Mouse (Mus musculus) liver, adult 2 months (tissue): ENCODE data around the gene Nme1. TPM values are rescaled to one million over a fixed set of nuclear protein-coding genes. Genes with fewer than 3 reads are reported as not detected.

ENCODE experiments used
- DNase-seq: peaks from one replicate; pipeline ENCODE4 v3.0.0-alpha.2; 2011; ENCODE audit warnings: low read depth, low spot score; ENCODE audit errors: extremely low read depth
- H3K27ac ChIP-seq: fragments of 200-500 bp; replicated peaks from 2 replicates; pipeline ENCODE4 v1.5.1; 2012; ENCODE audit warnings: low read depth, mild to moderate bottlenecking, control low read depth, inconsistent platforms, low read length; ENCODE audit not compliant: insufficient read depth
- H3K27me3 ChIP-seq: fragments of 200-500 bp; 2 replicates; pipeline ENCODE4 v1.6.1; 2012; ENCODE audit warnings: mild to moderate bottlenecking, moderate library complexity, low read length, inconsistent platforms; ENCODE audit not compliant: control insufficient read depth, insufficient read depth
- H3K36me3 ChIP-seq: fragments of 200-500 bp; 2 replicates; pipeline ENCODE4 v1.6.1; 2012; ENCODE audit warnings: low read length, inconsistent platforms; ENCODE audit not compliant: control insufficient read depth, insufficient read depth
- H3K4me1 ChIP-seq: fragments of 200-500 bp; 2 replicates; pipeline ENCODE4 v1.6.1; 2011; ENCODE audit warnings: low read length; ENCODE audit not compliant: control insufficient read depth, insufficient read depth
- H3K4me3 ChIP-seq: fragments of 200-500 bp; 2 replicates; pipeline ENCODE4 v1.5.1; 2011; ENCODE audit warnings: low read depth, mild to moderate bottlenecking, control low read depth, low read length, moderate library complexity; ENCODE audit not compliant: insufficient read depth
- H3K79me2 ChIP-seq: fragments of 200-500 bp; 2 replicates; pipeline ENCODE4 v1.6.1; 2012; ENCODE audit warnings: inconsistent platforms, mild to moderate bottlenecking, low read length, moderate library complexity; ENCODE audit not compliant: control insufficient read depth, insufficient read depth
- H3K9ac ChIP-seq: fragments of 200-500 bp; 2 replicates; pipeline ENCODE4 v1.6.1; 2012; ENCODE audit warnings: low read depth, mild to moderate bottlenecking, control low read depth, inconsistent platforms, low read length
- CTCF ChIP-seq: fragments of 200-500 bp; IDR thresholded peaks from 2 replicates; pipeline ENCODE4 v1.5.1; 2011; ENCODE audit warnings: low read depth, low read length, control low read depth
- POLR2A ChIP-seq: fragments of 200-500 bp; IDR thresholded peaks from 2 replicates; pipeline ENCODE4 v1.6.1; 2011; ENCODE audit warnings: low read length, control low read depth; ENCODE audit not compliant: insufficient read depth; ENCODE audit errors: extremely low read depth
- WGBS: fragments of 180-500 bp; shearing (Covaris S2); methylation state at CpG from one replicate; pipeline ENCODE4 v1.1.7; 2018; 5-methylcytosine and 5-hydroxymethylcytosine counted together
- polyA plus RNA-seq: library from polyadenylated mRNA; depleted of rRNA; stranded (reverse); fragments of >200 nt; gene quantifications from 2 replicates; pipeline ENCODE4 v1.2.3, GENCODE M21; 2012
- total RNA-seq: library from RNA; depleted of rRNA; stranded (reverse); fragments of >200 nt; gene quantifications from 2 replicates; pipeline ENCODE4 v1.2.3, GENCODE M21; 2014

The Nme1 gene
- total and polyA plus RNA-seq, 2 experiments: 20.7 to 73.7 TPM

DNA sequence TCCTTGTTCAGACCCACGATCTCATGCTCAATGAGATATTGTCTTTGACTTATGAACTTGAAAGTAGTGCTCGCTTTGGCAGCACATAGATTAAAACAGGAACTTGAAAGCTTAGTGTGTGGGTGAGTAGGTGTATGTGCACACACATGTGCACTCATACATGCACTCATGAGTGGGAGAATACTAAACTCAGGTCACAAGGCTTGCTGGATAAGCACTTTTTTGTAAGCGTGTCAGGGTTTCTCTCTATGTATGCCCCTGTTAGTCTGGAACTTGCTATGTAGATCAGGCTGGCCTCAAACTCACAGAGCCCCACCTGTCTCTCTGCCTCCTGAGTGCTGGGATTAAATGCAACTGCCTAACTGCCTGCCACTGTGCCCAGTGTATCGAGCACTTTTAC is 18.7 kb upstream of the Nme1 start:
- Histone ChIP-seq H3K79me2 (no peaks in the 10 kb centered on the region), H3K9ac (no peak overlapping the region), H3K4me3 (no peak overlapping the region), H3K4me1 (peaks cover 6% of the 10 kb centered on the region; the same call in 1 of the 2 replicates), H3K36me3 (no peaks in the 10 kb centered on the region), H3K27me3 (no peaks in the 10 kb centered on the region), H3K27ac (peak overlapping the region; percentile 73)
- no peak for TF ChIP-seq CTCF
- TF ChIP-seq POLR2A: no peak
- DNase-seq: no peak
- WGBS: 85% methylated on average over 4 of the region's 4 CpGs

DNA sequence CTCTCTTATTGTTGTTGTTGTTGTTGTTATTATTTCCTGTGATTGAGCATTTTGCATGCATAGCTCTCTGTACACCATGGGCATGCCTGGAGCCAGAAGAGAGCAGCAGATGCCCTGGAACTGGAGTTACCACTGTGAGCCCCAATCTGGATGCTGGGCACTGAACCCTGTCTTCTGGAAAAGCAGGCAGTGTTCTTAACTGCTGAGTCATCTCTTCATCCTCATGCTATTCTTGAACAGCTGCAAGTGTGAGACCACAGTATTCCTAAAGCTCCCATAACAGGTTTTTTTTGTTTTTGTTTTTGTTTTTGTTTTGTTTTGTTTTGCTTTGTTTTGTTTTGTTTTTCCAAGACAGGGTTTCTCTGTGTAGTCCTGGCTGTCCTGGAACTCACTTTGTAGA is 18.0 kb upstream of the Nme1 start:
- Histone ChIP-seq H3K36me3 (no peaks in the 10 kb centered on the region), H3K27me3 (no peaks in the 10 kb centered on the region), H3K4me3 (no peak overlapping the region), H3K79me2 (no peaks in the 10 kb centered on the region), H3K27ac (no peak overlapping the region), H3K4me1 (peaks cover 6% of the 10 kb centered on the region; the same call in 1 of the 2 replicates), H3K9ac (no peak overlapping the region)
- TF ChIP-seq POLR2A (no peak), CTCF (no peak)
- no peak for DNase-seq

DNA sequence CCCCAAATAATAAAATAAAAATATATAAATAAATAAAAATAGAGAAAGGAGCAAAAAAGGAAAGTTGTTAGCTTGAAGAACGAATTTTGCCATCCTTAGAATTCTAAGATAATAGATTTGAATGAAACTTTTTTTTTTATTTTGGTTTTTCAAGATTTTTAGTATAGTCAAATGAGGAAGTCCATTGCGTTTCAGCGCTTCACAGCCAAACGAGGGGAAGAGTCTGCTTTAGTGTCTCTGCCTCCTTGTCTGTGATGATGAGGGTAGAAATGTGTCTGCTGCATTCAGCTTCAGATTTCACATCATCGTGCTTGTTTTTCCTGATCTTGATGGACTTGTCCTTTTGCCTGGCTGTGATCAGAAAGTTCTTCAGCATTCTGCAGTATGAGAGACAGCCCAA is 16.9 kb upstream of the Nme1 start:
- H3K36me3 ChIP-seq: no peaks in the 10 kb centered on the region
- no peak overlapping the region for H3K27ac ChIP-seq
- 92% methylated on average over 5 of the region's 5 CpGs for WGBS
- DNase-seq: no peak
- H3K9ac ChIP-seq: no peak overlapping the region
- no peaks in the 10 kb centered on the region for H3K79me2 ChIP-seq
- no peak overlapping the region for H3K4me3 ChIP-seq
- no peak for TF ChIP-seq CTCF
- TF ChIP-seq POLR2A: no peak
- H3K4me1 ChIP-seq: peaks cover 6% of the 10 kb centered on the region; the same call in 1 of the 2 replicates
- H3K27me3 ChIP-seq: no peaks in the 10 kb centered on the region

DNA sequence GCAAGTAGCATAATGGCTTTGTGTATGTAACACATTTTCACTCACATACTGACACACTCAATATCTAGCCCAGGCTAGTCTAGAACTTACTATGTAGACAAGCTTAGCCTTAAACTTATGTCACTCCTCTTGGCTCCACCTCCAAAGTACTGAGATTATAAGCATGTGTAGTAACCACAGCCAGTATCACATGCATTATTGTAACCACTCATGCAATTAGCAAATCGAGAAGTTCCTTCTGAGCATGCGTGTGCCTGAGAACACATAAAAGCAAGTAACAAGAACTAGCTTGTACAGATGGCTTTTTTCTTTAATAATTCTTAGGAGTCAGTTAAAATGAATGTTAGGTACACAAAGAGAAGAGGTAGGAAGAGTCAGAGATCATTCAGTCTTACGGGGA is 16.3 kb upstream of the Nme1 start:
- Histone ChIP-seq H3K4me1 (peaks cover 6% of the 10 kb centered on the region; the same call in 1 of the 2 replicates), H3K9ac (no peak overlapping the region), H3K36me3 (no peaks in the 10 kb centered on the region), H3K79me2 (no peaks in the 10 kb centered on the region), H3K4me3 (no peak overlapping the region), H3K27ac (no peak overlapping the region), H3K27me3 (no peaks in the 10 kb centered on the region)
- TF ChIP-seq CTCF: no peak
- no peak for TF ChIP-seq POLR2A
- WGBS: 93% methylated on average over 3 of the region's 3 CpGs
- no peak for DNase-seq

DNA sequence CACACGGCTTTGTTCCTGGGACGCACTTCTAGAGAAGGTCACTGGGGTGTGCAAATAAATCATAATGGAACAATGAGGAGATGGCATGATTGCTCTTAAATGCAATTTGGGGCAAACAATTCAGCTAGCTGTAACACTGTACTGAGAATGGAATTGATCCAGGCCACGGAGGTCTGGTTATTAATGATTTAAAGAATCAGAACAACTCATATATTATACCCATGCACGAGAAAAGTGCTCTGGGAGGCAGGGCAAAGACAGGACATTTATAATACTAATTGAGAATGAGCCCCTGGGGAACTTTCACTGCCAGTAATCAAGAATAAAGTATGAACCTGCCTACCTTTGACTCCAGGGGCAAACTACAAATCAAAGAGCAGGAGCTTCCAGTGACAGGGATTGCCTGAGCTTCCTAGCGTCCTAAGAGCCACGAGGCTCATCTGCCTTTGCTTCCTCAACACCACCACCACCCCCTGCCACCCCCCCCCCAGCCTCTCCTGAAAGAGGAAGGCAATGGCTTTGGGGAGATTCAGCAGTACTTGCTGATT is 11.3 kb upstream of the Nme1 start:
- H3K9ac ChIP-seq: no peak overlapping the region
- no peaks in the 10 kb centered on the region for H3K27me3 ChIP-seq
- H3K36me3 ChIP-seq: no peaks in the 10 kb centered on the region
- WGBS: 31% methylated on average over 6 of the region's 6 CpGs
- no peak for DNase-seq
- no peak overlapping the region for H3K27ac ChIP-seq
- no peaks in the 10 kb centered on the region for H3K79me2 ChIP-seq
- no peaks in the 10 kb centered on the region for H3K4me1 ChIP-seq
- TF ChIP-seq POLR2A (no peak), CTCF (no peak)
- H3K4me3 ChIP-seq: no peak overlapping the region

DNA sequence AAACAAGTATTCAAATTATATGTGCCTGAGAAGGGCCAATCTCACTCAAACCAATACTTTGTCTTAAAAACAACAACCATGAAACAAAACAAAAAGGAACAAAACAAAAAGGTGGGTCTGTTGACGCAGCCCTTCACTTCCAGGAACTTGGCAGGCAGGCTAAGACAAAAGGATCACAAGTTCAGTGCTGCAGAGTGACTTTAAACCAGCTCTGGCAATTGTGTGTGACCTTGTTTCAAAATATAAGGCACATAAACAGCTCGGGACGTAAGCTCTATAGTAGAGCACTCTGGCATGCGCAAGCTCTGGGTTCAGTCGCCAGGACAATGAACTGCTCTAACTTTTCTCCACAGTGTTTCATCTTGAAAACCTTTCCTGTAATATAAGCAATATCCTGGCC is 4.6 kb upstream of the Nme1 start:
- H3K79me2 ChIP-seq: no peaks in the 10 kb centered on the region
- no peak for DNase-seq
- TF ChIP-seq CTCF: no peak
- TF ChIP-seq POLR2A: no peak
- no peaks in the 10 kb centered on the region for H3K4me1 ChIP-seq
- H3K9ac ChIP-seq: no peak overlapping the region
- no peak overlapping the region for H3K27ac ChIP-seq
- WGBS: 90% methylated on average over 5 of the region's 5 CpGs
- H3K36me3 ChIP-seq: no peaks in the 10 kb centered on the region
- no peak overlapping the region for H3K4me3 ChIP-seq
- no peaks in the 10 kb centered on the region for H3K27me3 ChIP-seq
